Mouse (Mus musculus) heart, postnatal 0 days (tissue): ENCODE data around the gene Hlf.

Experiments
- CTCF ChIP-seq: IDR thresholded peaks from 2 replicates; pipeline ENCODE4 v1.5.1; 2016; ENCODE audit warnings: antibody characterized with exemption, control low read depth, low read depth
- EP300 ChIP-seq: IDR thresholded peaks from 2 replicates; pipeline ENCODE4 v1.6.1; 2016; ENCODE audit warnings: antibody characterized with exemption, low read depth

- TF ChIP-seq CTCF (peak; percentile 81), EP300 (no peak)
Measured at GRCm38 (mm10) chr11:90317482-90317881, 73.2 kb downstream of the Hlf start.
